Mouse (Mus musculus): ENCODE results near the gene Gosr2.

DNA sequence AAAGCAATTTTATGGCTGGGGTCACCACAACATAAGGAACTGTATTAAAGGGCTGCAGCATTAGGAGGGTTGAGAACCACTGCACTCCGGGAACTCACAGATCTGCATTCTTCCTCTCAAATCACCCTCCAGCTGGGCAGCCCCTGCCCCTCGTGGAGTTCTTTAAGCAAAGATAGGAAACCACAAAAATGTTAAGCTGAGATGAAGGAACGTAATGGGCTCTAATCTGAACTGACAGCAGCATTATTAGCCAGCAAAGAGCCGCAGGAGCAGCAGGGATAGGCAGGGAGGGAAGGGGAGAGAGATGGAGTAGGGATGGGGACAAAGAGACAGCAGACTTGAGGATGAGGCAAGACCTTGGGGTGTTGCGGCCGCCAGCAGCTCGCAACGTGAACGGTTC lies 19.3 kb upstream of the Gosr2 start:
- TF ChIP-seq ZMIZ1 (IDR thresholded peaks at IDR 0.05; ENCODE audit: low read depth, low read length) (no peak), CTCF (conservative IDR thresholded peaks at IDR 0.05 in 1 of 2, IDR thresholded peaks at IDR 0.05 in 1 of 2; ENCODE audit: low read depth in 2 of 2, low read length in 2 of 2) (no peak), POLR2A (IDR thresholded peaks at IDR 0.05; ENCODE audit: low read depth, low read length) (no peak), EP300 (IDR thresholded peaks at IDR 0.05; ENCODE audit: low read length) (no peak), MAX (IDR thresholded peaks at IDR 0.05; ENCODE audit: low read length) (no peak), ELF1 (IDR thresholded peaks at IDR 0.05; ENCODE audit: low read depth, low read length) (no peak), SMC3 (IDR thresholded peaks at IDR 0.05; ENCODE audit: low read depth, low read length) (no peak), TCF12 (IDR thresholded peaks at IDR 0.05; ENCODE audit: low read depth, low read length) (no peak), SIN3A (IDR thresholded peaks at IDR 0.05; ENCODE audit: low read length) (no peak), IRF4 (IDR thresholded peaks at IDR 0.05; ENCODE audit: low read depth, low read length) (no peak), JUND (conservative IDR thresholded peaks at IDR 0.05; ENCODE audit: low read depth, low read length) (no peak), ZNF384 (IDR thresholded peaks at IDR 0.05; ENCODE audit: low read depth, low read length) (no peak)

All from CH12.LX (cell line).